Mouse (Mus musculus) liver, adult 2 months (tissue): Measurements from ENCODE around the gene Chpt1. TPM values are rescaled to one million over a fixed set of nuclear protein-coding genes. Genes with fewer than 3 reads are reported as not detected.

Source experiments
- DNase-seq: peaks from one replicate; pipeline ENCODE4 v3.0.0-alpha.2; 2011; ENCODE audit warnings: low read depth, low spot score; ENCODE audit errors: extremely low read depth
- H3K27ac ChIP-seq: fragments of 200-500 bp; replicated peaks from 2 replicates; pipeline ENCODE4 v1.5.1; 2012; ENCODE audit warnings: low read depth, mild to moderate bottlenecking, control low read depth, inconsistent platforms, low read length; ENCODE audit not compliant: insufficient read depth
- H3K27me3 ChIP-seq: fragments of 200-500 bp; 2 replicates; pipeline ENCODE4 v1.6.1; 2012; ENCODE audit warnings: mild to moderate bottlenecking, moderate library complexity, low read length, inconsistent platforms; ENCODE audit not compliant: control insufficient read depth, insufficient read depth
- H3K36me3 ChIP-seq: fragments of 200-500 bp; 2 replicates; pipeline ENCODE4 v1.6.1; 2012; ENCODE audit warnings: low read length, inconsistent platforms; ENCODE audit not compliant: control insufficient read depth, insufficient read depth
- H3K4me1 ChIP-seq: fragments of 200-500 bp; 2 replicates; pipeline ENCODE4 v1.6.1; 2011; ENCODE audit warnings: low read length; ENCODE audit not compliant: control insufficient read depth, insufficient read depth
- H3K4me3 ChIP-seq: fragments of 200-500 bp; 2 replicates; pipeline ENCODE4 v1.5.1; 2011; ENCODE audit warnings: low read depth, mild to moderate bottlenecking, control low read depth, low read length, moderate library complexity; ENCODE audit not compliant: insufficient read depth
- H3K79me2 ChIP-seq: fragments of 200-500 bp; 2 replicates; pipeline ENCODE4 v1.6.1; 2012; ENCODE audit warnings: inconsistent platforms, mild to moderate bottlenecking, low read length, moderate library complexity; ENCODE audit not compliant: control insufficient read depth, insufficient read depth
- H3K9ac ChIP-seq: fragments of 200-500 bp; 2 replicates; pipeline ENCODE4 v1.6.1; 2012; ENCODE audit warnings: low read depth, mild to moderate bottlenecking, control low read depth, inconsistent platforms, low read length
- CTCF ChIP-seq: fragments of 200-500 bp; IDR thresholded peaks from 2 replicates; pipeline ENCODE4 v1.5.1; 2011; ENCODE audit warnings: low read depth, low read length, control low read depth
- POLR2A ChIP-seq: fragments of 200-500 bp; IDR thresholded peaks from 2 replicates; pipeline ENCODE4 v1.6.1; 2011; ENCODE audit warnings: low read length, control low read depth; ENCODE audit not compliant: insufficient read depth; ENCODE audit errors: extremely low read depth
- WGBS: fragments of 180-500 bp; shearing (Covaris S2); methylation state at CpG from one replicate; pipeline ENCODE4 v1.1.7; 2018; 5-methylcytosine and 5-hydroxymethylcytosine counted together
- polyA plus RNA-seq: library from polyadenylated mRNA; depleted of rRNA; stranded (reverse); fragments of >200 nt; gene quantifications from 2 replicates; pipeline ENCODE4 v1.2.3, GENCODE M21; 2012; rRNA removed
- total RNA-seq: library from RNA; depleted of rRNA; stranded (reverse); fragments of >200 nt; gene quantifications from 2 replicates; pipeline ENCODE4 v1.2.3, GENCODE M21; 2014; rRNA removed

Chpt1 gene
- total and polyA plus RNA-seq, 2 experiments = 59.0 to 137 TPM

DNA sequence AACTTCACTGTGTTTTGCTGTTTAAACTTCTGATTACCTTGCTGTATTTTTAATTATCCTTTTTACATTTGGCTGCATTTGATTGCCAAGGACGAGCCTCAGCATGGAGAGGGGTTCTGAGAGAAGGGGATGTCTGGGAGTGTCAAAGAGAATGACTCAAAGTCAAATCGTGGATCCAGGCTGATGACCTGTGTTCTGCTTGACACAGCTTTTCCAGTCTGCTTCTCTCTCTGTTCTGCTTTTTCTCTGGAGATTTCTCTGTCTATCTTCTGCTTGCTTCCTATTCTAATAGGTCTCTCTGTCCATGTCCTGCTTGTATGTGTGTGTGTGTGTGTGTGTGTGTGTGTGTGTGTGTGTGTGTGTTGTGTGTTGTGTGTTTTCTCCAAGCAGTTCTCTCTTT lies 94.1 kb downstream of the Chpt1 start:
- no peak overlapping the region for H3K27ac ChIP-seq
- no peak overlapping the region for H3K9ac ChIP-seq
- H3K4me3 ChIP-seq = no peak overlapping the region
- H3K4me1 ChIP-seq = no peaks in the 10 kb centered on the region
- 63% methylated on average over 2 of the region's 2 CpGs for WGBS
- H3K27me3 ChIP-seq = no peaks in the 10 kb centered on the region
- H3K79me2 ChIP-seq = no peaks in the 10 kb centered on the region
- H3K36me3 ChIP-seq = no peaks in the 10 kb centered on the region; the same call in 1 of the 2 replicates
- DNase-seq = no peak
- no peak for TF ChIP-seq CTCF
- no peak for TF ChIP-seq POLR2A

DNA sequence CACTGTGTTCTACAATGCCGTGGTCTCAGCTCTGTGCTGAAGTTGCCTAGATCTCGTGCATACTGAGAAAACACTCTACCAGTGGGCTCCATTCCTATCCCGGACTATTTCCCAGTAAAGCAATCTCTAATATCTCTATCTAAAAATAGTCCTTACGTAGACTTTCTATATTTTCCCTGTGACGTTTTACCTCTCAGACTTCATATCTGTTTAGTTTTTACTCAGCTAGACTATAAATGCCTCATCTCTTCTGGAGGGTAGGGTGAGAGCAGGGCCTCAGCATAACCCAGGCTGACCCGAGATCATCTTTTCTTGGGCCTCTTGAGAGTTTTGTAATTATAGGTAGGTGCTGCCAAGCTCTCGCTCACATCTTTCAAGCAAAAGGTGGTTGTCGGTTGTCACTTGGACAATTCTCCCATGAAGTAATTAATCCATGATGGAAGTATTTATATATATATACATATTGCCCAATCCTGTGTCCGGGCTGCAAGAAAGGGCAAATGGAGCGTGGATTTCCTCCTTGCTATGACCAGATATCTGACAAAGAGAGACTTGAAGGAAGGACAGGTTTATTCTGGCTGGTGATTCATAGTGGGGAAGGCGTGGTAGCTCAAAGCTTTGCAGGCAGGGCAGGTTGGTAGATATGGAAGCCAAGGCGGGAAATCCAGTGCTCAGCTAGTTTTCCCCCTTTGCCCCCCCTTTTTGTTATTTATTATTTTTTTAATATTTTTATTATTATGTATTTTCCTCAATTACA lies 95.8 kb downstream of the Chpt1 start:
- no peak overlapping the region for H3K4me3 ChIP-seq
- TF ChIP-seq POLR2A = no peak
- TF ChIP-seq CTCF = no peak
- H3K4me1 ChIP-seq = no peaks in the 10 kb centered on the region
- H3K27me3 ChIP-seq = no peaks in the 10 kb centered on the region
- no peak for DNase-seq
- H3K36me3 ChIP-seq = no peaks in the 10 kb centered on the region
- no peaks in the 10 kb centered on the region for H3K79me2 ChIP-seq
- WGBS = 93% methylated on average over 12 of the region's 12 CpGs
- no peak overlapping the region for H3K9ac ChIP-seq
- H3K27ac ChIP-seq = no peak overlapping the region

DNA sequence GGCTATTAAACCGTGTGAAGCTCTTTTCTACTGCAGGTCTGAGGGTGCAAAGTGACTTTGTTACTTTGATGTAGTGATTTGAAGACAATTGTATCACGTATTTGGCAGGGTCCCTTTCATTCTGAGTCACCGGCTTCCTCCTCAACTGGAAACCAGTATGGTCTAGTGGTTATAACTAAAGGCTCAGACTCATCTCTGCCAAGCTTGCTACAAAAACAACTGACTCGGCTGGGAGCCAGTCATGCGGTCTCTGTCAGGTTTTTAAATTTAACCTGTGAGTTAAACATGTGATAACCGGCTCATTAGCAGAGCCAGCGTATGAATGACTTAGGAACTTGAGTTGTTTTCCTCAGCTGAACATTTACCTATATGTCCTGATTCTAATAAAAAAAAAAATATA lies 98.1 kb downstream of the Chpt1 start:
- Histone ChIP-seq H3K4me1 (no peaks in the 10 kb centered on the region), H3K27ac (no peak overlapping the region), H3K79me2 (no peaks in the 10 kb centered on the region), H3K36me3 (no peaks in the 10 kb centered on the region), H3K27me3 (no peaks in the 10 kb centered on the region), H3K4me3 (no peak overlapping the region), H3K9ac (no peak overlapping the region)
- WGBS = 88% methylated on average over 7 of the region's 7 CpGs
- DNase-seq = no peak
- TF ChIP-seq POLR2A = no peak
- no peak for TF ChIP-seq CTCF

DNA sequence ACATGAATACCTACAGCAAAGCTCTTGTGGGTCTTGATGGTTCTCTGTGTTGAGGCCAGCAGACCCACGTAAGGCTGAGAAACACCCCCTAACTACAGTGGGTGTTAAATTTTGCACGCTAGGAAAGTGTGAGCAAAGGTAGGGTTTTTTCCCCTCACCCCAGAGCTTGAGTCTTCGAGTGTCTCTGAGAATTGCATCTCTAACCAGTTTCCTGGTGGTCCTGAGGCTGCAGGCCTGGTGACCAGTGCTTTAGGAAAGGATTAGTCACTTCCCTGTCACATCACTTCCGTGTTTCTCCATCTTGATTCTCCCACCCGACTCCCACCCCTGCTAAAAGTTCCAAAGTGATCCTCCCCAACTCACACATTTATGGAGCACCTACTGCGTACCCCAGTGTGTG lies 99.7 kb downstream of the Chpt1 start:
- H3K4me3 ChIP-seq = no peak overlapping the region
- H3K27me3 ChIP-seq = no peaks in the 10 kb centered on the region
- no peaks in the 10 kb centered on the region for H3K79me2 ChIP-seq
- 84% methylated on average over 6 of the region's 6 CpGs for WGBS
- H3K9ac ChIP-seq = no peak overlapping the region
- TF ChIP-seq CTCF (no peak), POLR2A (no peak)
- DNase-seq = no peak
- no peak overlapping the region for H3K27ac ChIP-seq
- H3K4me1 ChIP-seq = no peaks in the 10 kb centered on the region
- H3K36me3 ChIP-seq = no peaks in the 10 kb centered on the region; the same call in 1 of the 2 replicates

DNA sequence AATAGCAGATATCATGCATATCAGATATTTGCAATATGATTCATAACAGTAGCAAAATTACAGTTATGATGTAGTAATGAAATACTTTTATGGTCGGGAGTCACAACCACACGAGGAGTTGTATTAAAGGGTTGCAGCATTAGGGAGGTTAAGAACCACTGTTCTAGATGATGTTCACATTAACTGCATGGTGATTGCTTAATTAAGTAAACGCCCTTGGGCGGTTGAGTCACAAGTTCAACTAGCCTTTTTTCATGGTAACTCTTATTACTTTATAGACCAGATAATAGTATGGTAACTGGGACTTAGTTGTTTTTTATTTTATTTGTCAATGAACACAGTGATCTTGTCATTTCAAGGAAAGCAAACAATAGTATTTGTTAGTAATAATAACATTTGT lies 100.9 kb downstream of the Chpt1 start:
- no peaks in the 10 kb centered on the region for H3K27me3 ChIP-seq
- no peak overlapping the region for H3K27ac ChIP-seq
- no peaks in the 10 kb centered on the region for H3K79me2 ChIP-seq
- no peaks in the 10 kb centered on the region; the same call in 1 of the 2 replicates for H3K36me3 ChIP-seq
- no peak overlapping the region for H3K4me3 ChIP-seq
- WGBS = 86% methylated on average over 4 of the region's 4 CpGs
- no peak overlapping the region for H3K9ac ChIP-seq
- TF ChIP-seq CTCF (no peak), POLR2A (no peak)
- no peak for DNase-seq
- H3K4me1 ChIP-seq = no peaks in the 10 kb centered on the region

Other genes starting within 250 kb of the Chpt1 start
- 0.46 and 0.81 TPM in 2 replicates for gene Dram1, start 125.0 kb downstream of the Chpt1 start, total RNA-seq
- gene Dram1, start 125.0 kb downstream of the Chpt1 start, polyA plus RNA-seq = 0.25 and 0.60 TPM in 2 replicates
- 5.2 and 6.8 TPM in 2 replicates for gene Gnptab, start 124.9 kb downstream of the Chpt1 start, total RNA-seq
- gene Gnptab, start 124.9 kb downstream of the Chpt1 start, polyA plus RNA-seq = 2.7 TPM in 2 replicates
- gene Sycp3, start 44.5 kb downstream of the Chpt1 start, total RNA-seq = not detected in 2 replicates
- not detected in 2 replicates for gene Sycp3, start 44.5 kb downstream of the Chpt1 start, polyA plus RNA-seq
- 1.7 TPM in 1 of 2 replicates, not detected in the other for gene Mybpc1, start 101.1 kb upstream of the Chpt1 start, total RNA-seq
- gene Mybpc1, start 101.1 kb upstream of the Chpt1 start, polyA plus RNA-seq = not detected in 2 replicates
- gene Spic, start 180.9 kb upstream of the Chpt1 start, total RNA-seq = 2.6 and 3.0 TPM in 2 replicates
- 0.19 and 0.37 TPM in 2 replicates for gene Spic, start 180.9 kb upstream of the Chpt1 start, polyA plus RNA-seq
- gene Arl1, start 226.8 kb upstream of the Chpt1 start, total RNA-seq = 84.9 and 98.1 TPM in 2 replicates
- 30.3 and 31.7 TPM in 2 replicates for gene Arl1, start 226.8 kb upstream of the Chpt1 start, polyA plus RNA-seq